Mouse (Mus musculus) megakaryocyte, adult 5-6 weeks (primary cell): ENCODE data around the gene Slc29a2. TPM values are rescaled to one million over a fixed set of nuclear protein-coding genes. Genes with fewer than 3 reads are reported as not detected.

Experiments used
- total RNA-seq, 2 experiments: library from RNA; stranded (forward) in 1 of 2; stranded (reverse) in 1 of 2; fragments of 153-499, 151-499 nt in 1 of 2; fragments of 221-1000, 200-1000 nt in 1 of 2; gene quantifications; 2 replicates each; pipeline versions ENCODE4 v1.2.3 to v1.2.4; 2015 to 2017

The Slc29a2 gene
- total RNA-seq, 2 experiments from 2014 or later, result 0.18 to 0.31 TPM

Other genes with a start within 250 kb of the Slc29a2 start
- 22.5 and 30.0 TPM in 2 replicates for gene Rbm4, start 230.0 kb upstream of the Slc29a2 start, total RNA-seq (2015)
- 45.2 and 51.7 TPM in 2 replicates for gene Rbm4, start 230.0 kb upstream of the Slc29a2 start, total RNA-seq (2017)
- 13.2 and 22.5 TPM in 2 replicates for gene Gm21992, start 212.2 kb upstream of the Slc29a2 start, total RNA-seq (2015)
- 34.1 and 52.3 TPM in 2 replicates for gene Gm21992, start 212.2 kb upstream of the Slc29a2 start, total RNA-seq (2017)
- 25.3 and 30.6 TPM in 2 replicates for gene Rbm14, start 212.2 kb upstream of the Slc29a2 start, total RNA-seq (2015)
- gene Rbm14, start 212.2 kb upstream of the Slc29a2 start, total RNA-seq (2017), result 13.1 and 13.8 TPM in 2 replicates
- gene Ccs, start 184.5 kb upstream of the Slc29a2 start, total RNA-seq (2015), result 20.0 and 22.0 TPM in 2 replicates
- 24.1 and 26.6 TPM in 2 replicates for gene Ccs, start 184.5 kb upstream of the Slc29a2 start, total RNA-seq (2017)
- not detected in 2 replicates for gene Ccdc87, start 184.5 kb upstream of the Slc29a2 start, total RNA-seq (2015)
- not detected in 2 replicates for gene Ccdc87, start 184.5 kb upstream of the Slc29a2 start, total RNA-seq (2017)
- gene Ctsf, start 168.7 kb upstream of the Slc29a2 start, total RNA-seq (2015), result 0.09 TPM in 1 of 2 replicates, not detected in the other
- 0.08 and 0.44 TPM in 2 replicates for gene Ctsf, start 168.7 kb upstream of the Slc29a2 start, total RNA-seq (2017)
- gene Actn3, start 146.0 kb upstream of the Slc29a2 start, total RNA-seq (2015), result 0.14 and 0.25 TPM in 2 replicates
- 0.07 and 0.53 TPM in 2 replicates for gene Actn3, start 146.0 kb upstream of the Slc29a2 start, total RNA-seq (2017)
- gene Zdhhc24, start 145.2 kb upstream of the Slc29a2 start, total RNA-seq (2015), result 5.3 and 5.8 TPM in 2 replicates
- 7.1 and 7.6 TPM in 2 replicates for gene Zdhhc24, start 145.2 kb upstream of the Slc29a2 start, total RNA-seq (2017)
- gene Bbs1, start 117.2 kb upstream of the Slc29a2 start, total RNA-seq (2015), result 0.07 TPM in 1 of 2 replicates, not detected in the other
- gene Bbs1, start 117.2 kb upstream of the Slc29a2 start, total RNA-seq (2017), result 0.08 and 0.37 TPM in 2 replicates
- 21.2 and 21.7 TPM in 2 replicates for gene Dpp3, start 95.6 kb upstream of the Slc29a2 start, total RNA-seq (2015)
- gene Dpp3, start 95.6 kb upstream of the Slc29a2 start, total RNA-seq (2017), result 36.1 and 44.4 TPM in 2 replicates
- gene Peli3, start 80.7 kb upstream of the Slc29a2 start, total RNA-seq (2015), result 0.49 TPM in 1 of 2 replicates, not detected in the other
- gene Peli3, start 80.7 kb upstream of the Slc29a2 start, total RNA-seq (2017), result 0.51 and 0.85 TPM in 2 replicates
- gene Mrpl11, start 61.7 kb upstream of the Slc29a2 start, total RNA-seq (2015), result 13.4 and 15.9 TPM in 2 replicates
- 26.3 and 29.1 TPM in 2 replicates for gene Mrpl11, start 61.7 kb upstream of the Slc29a2 start, total RNA-seq (2017)
- not detected in 2 replicates for gene Npas4, start 33.5 kb upstream of the Slc29a2 start, total RNA-seq (2015)
- gene Npas4, start 33.5 kb upstream of the Slc29a2 start, total RNA-seq (2017), result not detected in 2 replicates
- not detected in 2 replicates for gene B4gat1, start 15.0 kb downstream of the Slc29a2 start, total RNA-seq (2015)
- gene B4gat1, start 15.0 kb downstream of the Slc29a2 start, total RNA-seq (2017), result 0.62 and 2.2 TPM in 2 replicates
- gene AC124502.3, start 15.0 kb downstream of the Slc29a2 start, total RNA-seq (2015), result 7.0 and 7.2 TPM in 2 replicates
- 3.5 and 4.6 TPM in 2 replicates for gene AC124502.3, start 15.0 kb downstream of the Slc29a2 start, total RNA-seq (2017)
- 16.5 and 22.4 TPM in 2 replicates for gene Brms1, start 17.5 kb downstream of the Slc29a2 start, total RNA-seq (2015)
- 28.5 and 30.4 TPM in 2 replicates for gene Brms1, start 17.5 kb downstream of the Slc29a2 start, total RNA-seq (2017)
- gene Rin1, start 26.6 kb downstream of the Slc29a2 start, total RNA-seq (2015), result 0.30 and 0.65 TPM in 2 replicates
- gene Rin1, start 26.6 kb downstream of the Slc29a2 start, total RNA-seq (2017), result 0.15 and 0.98 TPM in 2 replicates
- gene Cd248, start 44.2 kb downstream of the Slc29a2 start, total RNA-seq (2015), result 0.13 TPM in 1 of 2 replicates, not detected in the other
- gene Cd248, start 44.2 kb downstream of the Slc29a2 start, total RNA-seq (2017), result not detected in 2 replicates
- gene Tmem151a, start 61.7 kb downstream of the Slc29a2 start, total RNA-seq (2015), result not detected in 2 replicates
- gene Tmem151a, start 61.7 kb downstream of the Slc29a2 start, total RNA-seq (2017), result not detected in 2 replicates
- 30.6 and 33.4 TPM in 2 replicates for gene Yif1a, start 64.7 kb downstream of the Slc29a2 start, total RNA-seq (2015)
- 8.5 and 14.1 TPM in 2 replicates for gene Yif1a, start 64.7 kb downstream of the Slc29a2 start, total RNA-seq (2017)
- not detected in 2 replicates for gene Cnih2, start 74.7 kb downstream of the Slc29a2 start, total RNA-seq (2015)
- not detected in 2 replicates for gene Cnih2, start 74.7 kb downstream of the Slc29a2 start, total RNA-seq (2017)
- 67.7 and 77.3 TPM in 2 replicates for gene Rab1b, start 83.2 kb downstream of the Slc29a2 start, total RNA-seq (2015)
- gene Rab1b, start 83.2 kb downstream of the Slc29a2 start, total RNA-seq (2017), result 120 and 127 TPM in 2 replicates
- 2.1 and 3.2 TPM in 2 replicates for gene Klc2, start 94.7 kb downstream of the Slc29a2 start, total RNA-seq (2015)
- 2.1 and 4.6 TPM in 2 replicates for gene Klc2, start 94.7 kb downstream of the Slc29a2 start, total RNA-seq (2017)
- 45.4 and 45.7 TPM in 2 replicates for gene Pacs1, start 249.3 kb downstream of the Slc29a2 start, total RNA-seq (2015)
- 14.2 and 25.4 TPM in 2 replicates for gene Pacs1, start 249.3 kb downstream of the Slc29a2 start, total RNA-seq (2017)